Mouse (Mus musculus) heart, embryonic 11.5 days (tissue): ENCODE measurements around the gene Amotl1. TPM values are rescaled to one million over a fixed set of nuclear protein-coding genes. Genes with fewer than 3 reads are reported as not detected.

ENCODE experiments used
- ATAC-seq: fragments of 200-750 bp; cut with Nextera tagmentation; replicated peaks from 2 replicates; pipeline ENCODE4 v1.8.0; 2017; ENCODE audit warnings: moderate library complexity; ENCODE audit not compliant: insufficient number of reproducible peaks, low FRiP score, low TSS enrichment
- H3K27ac ChIP-seq: fragments of 300-500 bp; sonication (generic); 2 replicates; pipeline ENCODE4 v1.5.1; 2014; ENCODE audit warnings: mild to moderate bottlenecking, low read depth, low read length
- H3K27me3 ChIP-seq: fragments of 300-500 bp; sonication (generic); 2 replicates; pipeline ENCODE4 v1.6.1; 2014; ENCODE audit warnings: mild to moderate bottlenecking, low read length, mixed read lengths; ENCODE audit not compliant: control insufficient read depth, insufficient read depth
- H3K36me3 ChIP-seq: fragments of 300-500 bp; sonication (generic); 2 replicates; pipeline ENCODE4 v1.6.1; 2014; ENCODE audit warnings: mild to moderate bottlenecking, low read length, moderate library complexity, mixed read lengths; ENCODE audit not compliant: control insufficient read depth, insufficient read depth
- H3K4me1 ChIP-seq: fragments of 300-500 bp; sonication (generic); 2 replicates; pipeline ENCODE4 v1.6.1; 2014; ENCODE audit warnings: low read length; ENCODE audit not compliant: control insufficient read depth, insufficient read depth
- H3K4me2 ChIP-seq: fragments of 300-500 bp; sonication (generic); 2 replicates; pipeline ENCODE4 v1.6.1; 2014; ENCODE audit warnings: mild to moderate bottlenecking, moderate library complexity
- H3K4me3 ChIP-seq: fragments of 300-500 bp; sonication (generic); 2 replicates; pipeline ENCODE4 v1.5.1; 2014; ENCODE audit warnings: low read depth, low read length
- H3K9ac ChIP-seq: fragments of 300-500 bp; sonication (generic); 2 replicates; pipeline ENCODE4 v1.6.1; 2014; ENCODE audit warnings: mild to moderate bottlenecking, low read depth, low read length, moderate library complexity
- H3K9me3 ChIP-seq: fragments of 300-500 bp; sonication (generic); replicated peaks from 2 replicates; pipeline ENCODE4 v1.6.1; 2016; ENCODE audit warnings: low read length; ENCODE audit not compliant: control insufficient read depth
- WGBS: fragments of 180-500 bp; shearing (Covaris S2); extraction: QIAGEN DNeasy Blood & Tissue Kit; methylation state at CpG from one replicate; pipeline ENCODE4 v1.1.7; 2014; ENCODE audit not compliant: insufficient replicate concordance; 5-methylcytosine and 5-hydroxymethylcytosine counted together
- polyA plus RNA-seq: library from polyadenylated mRNA; unstranded; fragments of >200 nt; fragmentation: Nextera tagmentation; extraction: Ambion mirVana; gene quantifications from 2 replicates; pipeline ENCODE4 v1.2.1, GENCODE M21; 2014

Gene Amotl1
- polyA plus RNA-seq, 1 experiment from 2014 or later: 23.8 TPM

GRCm38 (mm10) chr9:14518105-14518504 is 126.8 kb downstream of the Amotl1 start:
- no peaks in the 10 kb centered on the region for H3K9me3 ChIP-seq
- 77% methylated on average over 3 of the region's 3 CpGs for WGBS
- H3K4me3 ChIP-seq: no peak overlapping the region
- no peak for ATAC-seq
- no peak overlapping the region for H3K27ac ChIP-seq
- H3K4me2 ChIP-seq: no peak overlapping the region
- no peaks in the 10 kb centered on the region; the same call in 1 of the 2 replicates for H3K36me3 ChIP-seq
- H3K27me3 ChIP-seq: no peaks in the 10 kb centered on the region
- H3K4me1 ChIP-seq: peaks cover 9% of the 10 kb centered on the region; the same call in 1 of the 2 replicates
- H3K9ac ChIP-seq: no peak overlapping the region

- no peak overlapping the region for H3K4me3 ChIP-seq
- peaks cover 9% of the 10 kb centered on the region; the same call in 1 of the 2 replicates for H3K4me1 ChIP-seq
- H3K4me2 ChIP-seq: no peak overlapping the region
- H3K27me3 ChIP-seq: no peaks in the 10 kb centered on the region
- 38% methylated on average over 1 of the region's 1 CpGs for WGBS
- no peaks in the 10 kb centered on the region; the same call in 1 of the 2 replicates for H3K36me3 ChIP-seq
- H3K9ac ChIP-seq: no peak overlapping the region
- no peaks in the 10 kb centered on the region for H3K9me3 ChIP-seq
- H3K27ac ChIP-seq: no peak overlapping the region
- no peak for ATAC-seq
Observed at GRCm38 (mm10) chr9:14517296-14517695, 127.6 kb downstream of the Amotl1 start.

DNA sequence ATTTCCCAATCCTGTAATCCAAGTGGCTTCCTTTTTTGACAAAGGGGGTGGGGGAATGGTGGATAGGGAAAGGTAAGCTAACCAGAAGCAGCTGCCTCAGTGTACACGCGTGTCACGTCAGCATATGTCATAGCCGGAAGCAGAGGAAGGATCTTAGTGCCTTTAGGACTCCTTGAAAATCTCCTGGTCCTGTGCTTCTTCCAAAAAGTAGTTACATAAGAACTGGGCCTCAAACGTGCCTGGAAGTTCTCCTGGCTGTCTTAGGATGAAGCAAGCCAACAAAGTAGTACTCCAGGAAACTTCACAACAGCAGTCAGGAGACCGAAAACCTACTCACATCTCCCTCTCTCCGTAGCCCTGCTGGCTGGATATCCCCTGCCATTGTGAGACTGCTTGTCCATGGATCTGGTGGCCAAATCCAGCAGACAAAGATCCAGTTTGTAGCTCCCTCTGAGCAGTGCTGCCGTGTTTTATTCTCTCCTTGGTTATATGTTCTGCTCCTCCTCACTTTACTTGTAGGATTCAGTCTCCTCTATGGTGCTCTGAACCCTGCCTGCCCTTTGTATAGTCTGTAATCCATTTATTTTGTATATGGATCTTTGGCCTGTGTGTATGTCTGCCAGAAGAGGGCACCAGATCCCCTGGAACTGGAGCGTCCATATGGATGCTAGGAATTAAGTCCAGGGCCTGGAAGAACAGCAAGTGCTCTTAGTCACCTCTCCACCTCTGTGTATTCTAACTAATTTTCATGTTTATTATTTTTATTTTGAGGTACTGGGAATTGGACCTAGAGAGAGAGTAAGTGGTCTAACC is 132.0 kb downstream of the Amotl1 start:
- no peaks in the 10 kb centered on the region for H3K9me3 ChIP-seq
- H3K27ac ChIP-seq: no peak overlapping the region
- H3K27me3 ChIP-seq: no peaks in the 10 kb centered on the region
- no peak overlapping the region for H3K4me3 ChIP-seq
- no peak overlapping the region for H3K9ac ChIP-seq
- H3K36me3 ChIP-seq: peaks cover 16% of the 10 kb centered on the region
- 77% methylated on average over 9 of the region's 9 CpGs for WGBS
- H3K4me1 ChIP-seq: no peaks in the 10 kb centered on the region
- no peak overlapping the region for H3K4me2 ChIP-seq
- no peak for ATAC-seq

DNA sequence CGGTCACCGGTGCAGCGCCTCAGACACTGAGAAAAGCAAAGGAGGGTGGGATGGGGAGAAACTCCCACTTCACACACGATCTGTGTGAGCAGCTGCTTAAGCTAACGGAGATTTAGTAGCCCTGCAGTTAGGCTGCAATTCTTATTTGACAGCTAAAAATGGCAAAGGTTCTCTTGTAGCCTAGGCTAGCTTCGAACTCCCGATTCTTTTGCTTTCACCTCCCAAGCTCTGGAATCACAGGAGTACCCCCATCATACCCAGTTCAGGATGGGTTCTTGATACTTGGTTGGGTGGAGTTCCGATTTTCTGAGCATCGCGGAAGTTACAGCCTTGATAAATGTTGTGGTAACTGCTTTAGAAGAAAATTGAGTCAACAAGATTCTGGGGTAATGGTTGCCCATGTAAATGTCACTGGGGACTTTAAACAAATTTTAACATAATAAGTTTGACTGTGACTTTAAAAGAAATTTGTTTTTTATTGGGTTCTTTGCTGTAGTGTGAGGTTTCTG is 143.9 kb downstream of the Amotl1 start:
- Histone ChIP-seq H3K9me3 (no peaks in the 10 kb centered on the region), H3K9ac (peak overlapping the region; percentile 91), H3K36me3 (peaks cover 27% of the 10 kb centered on the region), H3K27ac (peak overlapping the region; percentile 57), H3K4me1 (no peaks in the 10 kb centered on the region), H3K4me2 (peak overlapping the region; percentile 67), H3K4me3 (peak overlapping the region; percentile 91), H3K27me3 (no peaks in the 10 kb centered on the region)
- no peak for ATAC-seq
- 4% methylated on average over 10 of the region's 10 CpGs for WGBS

- peaks cover 20% of the 10 kb centered on the region for H3K36me3 ChIP-seq
- H3K4me1 ChIP-seq: no peaks in the 10 kb centered on the region
- H3K27me3 ChIP-seq: no peaks in the 10 kb centered on the region
- ATAC-seq: peak; percentile 99
- H3K4me2 ChIP-seq: peak within 1 kb of the TSS; percentile 79
- peak within 1 kb of the TSS; percentile 91 for H3K9ac ChIP-seq
- no peaks in the 10 kb centered on the region for H3K9me3 ChIP-seq
- WGBS: under 1% methylated on average over 59 of the region's 59 CpGs
- H3K27ac ChIP-seq: peak within 1 kb of the TSS; percentile 59
- H3K4me3 ChIP-seq: peak within 1 kb of the TSS; percentile 91
Observed at GRCm38 (mm10) chr9:14500023-14500915, 144.6 kb downstream of the Amotl1 start, which contains the start of the genes Kdm4d and Cwc15. Gene Kdm4d (minus strand): TSS chr9:14500482. Gene Cwc15 (plus strand): TSS chr9:14500617.

GRCm38 (mm10) chr9:14498896-14499705 is 145.8 kb downstream of the Amotl1 start:
- 66% methylated on average over 4 of the region's 4 CpGs for WGBS
- Histone ChIP-seq H3K4me3 (peak overlapping the region; percentile 91), H3K4me2 (peak overlapping the region; percentile 79), H3K27ac (no peak overlapping the region), H3K4me1 (no peaks in the 10 kb centered on the region), H3K9ac (no peak overlapping the region), H3K9me3 (no peaks in the 10 kb centered on the region), H3K36me3 (peaks cover 16% of the 10 kb centered on the region), H3K27me3 (no peaks in the 10 kb centered on the region)
- ATAC-seq: no peak
